In genomic region chr2:130211581-130211980, GRCm38 (mm10) we compare ENCODE assay signal across 21 mouse cellular contexts. TPM values are rescaled to one million over a fixed set of nuclear protein-coding genes. Genes with fewer than 3 reads are reported as not detected.
"Had no signal": no experiment of that assay in that cellular context is flagged by ENCODE, and none has a peak within 500 bp of the region (broad histone marks: within the 10 kb centered on the region; RNA-seq: fewer than 3 reads in every experiment).

No protein-coding gene starts in this region.

- H3K9ac ChIP-seq: liver, embryonic 15.5 days; neural tube, embryonic 12.5 days had no signal

- H3K4me2 ChIP-seq: liver, embryonic 11.5 days; liver, embryonic 15.5 days; neural tube, embryonic 12.5 days had no signal

- H3K36me3 ChIP-seq: limb, embryonic 10.5 days; liver, embryonic 15.5 days; midbrain, embryonic 10.5 days; neural tube, embryonic 12.5 days had no signal

- H3K4me1 ChIP-seq: limb, embryonic 10.5 days; liver, embryonic 15.5 days; midbrain, embryonic 10.5 days; neural tube, embryonic 12.5 days had no signal

- H3K27me3 ChIP-seq: liver, embryonic 15.5 days; neural tube, embryonic 12.5 days had no signal

- DNase-seq: kidney, adult 8-10 months; kidney, postnatal 36 days; lung, adult 2 months; lung, postnatal 36 days; midbrain, embryonic 14.5 days; retina, postnatal 1 day; right cerebral cortex, postnatal 14 days; thymus, postnatal 4 days had no signal

- H3K4me3 ChIP-seq: limb, embryonic 10.5 days; liver, embryonic 15.5 days; midbrain, embryonic 10.5 days; neural tube, embryonic 12.5 days had no signal

- ATAC-seq: inflammation-experienced regulatory T-cells, adult 6 months; intestine, postnatal 0 days; lung, postnatal 0 days had no signal

- H3K27ac ChIP-seq: kidney, postnatal 0 days; limb, embryonic 10.5 days; liver, embryonic 15.5 days; midbrain, embryonic 10.5 days; neural tube, embryonic 12.5 days had no signal

- H3K9me3 ChIP-seq: limb, embryonic 10.5 days; liver, embryonic 15.5 days; midbrain, embryonic 10.5 days; neural tube, embryonic 12.5 days had no signal

RNA-seq across cellular contexts. Expression of gene Tmc2, which starts 16.6 kb away (rescaled TPM):
- total RNA-seq: left cerebral cortex, postnatal 10 days; megakaryocyte, adult 5-6 weeks had no signal
- polyA plus RNA-seq: inflammation-experienced regulatory T-cells, adult 6 months; intestine, postnatal 0 days; kidney, postnatal 0 days; limb, embryonic 10.5 days; lung, adult 2 months; lung, postnatal 0 days; midbrain, embryonic 10.5 days; midbrain, embryonic 14.5 days; neural tube, embryonic 12.5 days; small intestine, adult 2 months; stomach, embryonic 16.5 days had no signal
